Mouse (Mus musculus) ES-Bruce4 (cell line): ENCODE measurements around the gene Rhod.

Source experiments
- CTCF ChIP-seq: IDR thresholded peaks from one replicate; pipeline ENCODE4 v1.8.1; 2011; ENCODE audit warnings: low read depth, low read length
- EP300 ChIP-seq: IDR thresholded peaks from 2 replicates; pipeline ENCODE4 v1.6.1; 2011; ENCODE audit warnings: low read depth, low read length; ENCODE audit not compliant: insufficient read depth
- POLR2A ChIP-seq: IDR thresholded peaks from one replicate; pipeline ENCODE4 v1.8.1; 2011; ENCODE audit warnings: low read length; ENCODE audit not compliant: insufficient read depth

GRCm38 (mm10) chr19:4473549-4473948 lies 34.3 kb upstream of the Rhod start:
- TF ChIP-seq CTCF, result no peak
- no peak for TF ChIP-seq POLR2A
- no peak for TF ChIP-seq EP300
